ENCODE assay signal across 25 mouse cellular contexts in genomic region chr10:89525823-89526222, GRCm38 (mm10). TPM values are rescaled to one million over a fixed set of nuclear protein-coding genes. Genes with fewer than 3 reads are reported as not detected.
DNase-seq lines count a peak whose midpoint lies in the region; ATAC-seq lines count a peak whose summit lies in the region.
"Had no signal": no experiment of that assay in that cellular context is flagged by ENCODE, and none has a peak within 500 bp of the region (broad histone marks: within the 10 kb centered on the region; RNA-seq: fewer than 3 reads in every experiment).

No protein-coding gene starts in this region.

- peak; percentile 14 for DNase-seq in heart, adult 11 months
- no peak for DNase-seq in heart, adult 8-10 months (ENCODE audit: low spot score)
- DNase-seq in midbrain, embryonic 11.5 days (ENCODE audit: low spot score, missing footprints): no peak
- no peak for DNase-seq in midbrain, embryonic 10.5 days (ENCODE audit: low spot score)
- DNase-seq in midbrain, embryonic 14.5 days: no peak
- DNase-seq in Muller cell, postnatal 12 days (ENCODE audit: inconsistent ontology term): peak; percentile 46
- no peak for DNase-seq in layer of hippocampus, adult 8-10 months (ENCODE audit: low spot score in 2 of 2)
- DNase-seq: adrenal gland, adult 2 months; adrenal gland, adult 8-10 months; adrenal gland, postnatal 10 days; adrenal gland, postnatal 14 days; adrenal gland, postnatal 25 days; adrenal gland, postnatal 36 days; B cell, adult 2 months; cerebellum, adult 11 months; cerebellum, adult 11-12 months; cerebellum, adult 18-20 months had no signal

- WGBS in midbrain, embryonic 11.5 days: 14% methylated on average over 2 of the region's 2 CpGs
- WGBS in midbrain, embryonic 10.5 days: 36% methylated on average over 2 of the region's 2 CpGs
- WGBS in midbrain, embryonic 12.5 days: 12% methylated on average over 2 of the region's 2 CpGs
- WGBS in midbrain, embryonic 14.5 days: 20% methylated on average over 2 of the region's 2 CpGs

- no peak overlapping the region for H3K9ac ChIP-seq in midbrain, embryonic 11.5 days (ENCODE audit: low read length)
- H3K9ac ChIP-seq in midbrain, embryonic 12.5 days (replicated peaks): no peak overlapping the region
- H3K9ac ChIP-seq in midbrain, embryonic 14.5 days (replicated peaks; ENCODE audit: low read length): no peak overlapping the region

- no peaks in the 10 kb centered on the region for H3K36me3 ChIP-seq in midbrain, embryonic 11.5 days (ENCODE audit: control insufficient read depth, insufficient read depth, low read length)
- H3K36me3 ChIP-seq in midbrain, embryonic 10.5 days: no peaks in the 10 kb centered on the region
- no peaks in the 10 kb centered on the region for H3K36me3 ChIP-seq in midbrain, embryonic 12.5 days
- no peaks in the 10 kb centered on the region for H3K36me3 ChIP-seq in midbrain, embryonic 14.5 days (ENCODE audit: control insufficient read depth, insufficient read depth, low read length)
- H3K36me3 ChIP-seq: G1E had no signal

- no peaks in the 10 kb centered on the region for H3K9me3 ChIP-seq in midbrain, embryonic 11.5 days (ENCODE audit: control insufficient read depth, low read length)
- H3K9me3 ChIP-seq in midbrain, embryonic 10.5 days (replicated peaks): no peaks in the 10 kb centered on the region
- no peaks in the 10 kb centered on the region for H3K9me3 ChIP-seq in midbrain, embryonic 12.5 days
- no peaks in the 10 kb centered on the region for H3K9me3 ChIP-seq in midbrain, embryonic 14.5 days (ENCODE audit: control insufficient read depth, low read length)
- H3K9me3 ChIP-seq: G1E had no signal

- no peaks in the 10 kb centered on the region for H3K27me3 ChIP-seq in midbrain, embryonic 11.5 days (ENCODE audit: control insufficient read depth, insufficient read depth, low read length)
- H3K27me3 ChIP-seq in midbrain, embryonic 10.5 days (ENCODE audit: low read depth, poor library complexity, severe bottlenecking): no peaks in the 10 kb centered on the region
- no peaks in the 10 kb centered on the region for H3K27me3 ChIP-seq in midbrain, embryonic 12.5 days
- no peaks in the 10 kb centered on the region for H3K27me3 ChIP-seq in midbrain, embryonic 14.5 days (ENCODE audit: control insufficient read depth, insufficient read depth, low read length)
- H3K27me3 ChIP-seq: CH12.LX, Patski had no signal

- peak; percentile 80 for ATAC-seq in midbrain, embryonic 11.5 days (ENCODE audit: low FRiP score)
- ATAC-seq in midbrain, embryonic 12.5 days (ENCODE audit: low FRiP score, low read depth): peak; percentile 58
- no peak; the same call in 1 of the 2 replicates for ATAC-seq in midbrain, embryonic 14.5 days (ENCODE audit: low FRiP score, low TSS enrichment)
- ATAC-seq: activated CD4-positive, CD25-positive, alpha-beta regulatory T cell, adult 4 months; CD4-positive, CD25-positive, alpha-beta regulatory T cell, adult 4 months; Patski had no signal

- H3K4me3 ChIP-seq in midbrain, embryonic 11.5 days (ENCODE audit: low read depth, low read length): no peak overlapping the region
- H3K4me3 ChIP-seq in midbrain, embryonic 10.5 days: no peak overlapping the region
- no peak overlapping the region for H3K4me3 ChIP-seq in midbrain, embryonic 12.5 days
- no peak overlapping the region for H3K4me3 ChIP-seq in midbrain, embryonic 14.5 days (replicated peaks; ENCODE audit: low read depth, low read length)

- H3K27ac ChIP-seq in midbrain, embryonic 11.5 days (ENCODE audit: low read depth, low read length): no peak overlapping the region
- H3K27ac ChIP-seq in midbrain, embryonic 10.5 days (replicated peaks): no peak overlapping the region
- no peak overlapping the region for H3K27ac ChIP-seq in midbrain, embryonic 12.5 days (replicated peaks)
- H3K27ac ChIP-seq in midbrain, embryonic 14.5 days (replicated peaks; ENCODE audit: low read depth, low read length): no peak overlapping the region

- no peaks in the 10 kb centered on the region for H3K4me1 ChIP-seq in midbrain, embryonic 11.5 days (ENCODE audit: control insufficient read depth, insufficient read depth, low read length)
- H3K4me1 ChIP-seq in midbrain, embryonic 10.5 days: peaks cover 9% of the 10 kb centered on the region
- no peaks in the 10 kb centered on the region for H3K4me1 ChIP-seq in midbrain, embryonic 12.5 days
- no peaks in the 10 kb centered on the region for H3K4me1 ChIP-seq in midbrain, embryonic 14.5 days (ENCODE audit: control insufficient read depth, insufficient read depth, low read length)

- no peak overlapping the region for H3K4me2 ChIP-seq in midbrain, embryonic 11.5 days
- no peak overlapping the region for H3K4me2 ChIP-seq in midbrain, embryonic 12.5 days (replicated peaks)
- H3K4me2 ChIP-seq in midbrain, embryonic 14.5 days (ENCODE audit: low read length): no peak overlapping the region

RNA-seq across cellular contexts. Expression of gene Nr1h4, which starts 7.6 kb away (rescaled TPM):
- under 1 TPM; 0.35 to 0.50 (median 0.41) TPM for total RNA-seq in heart, adult 8-10 months (2022)
- 0.08 and 0.27 TPM in 2 replicates for polyA plus RNA-seq in midbrain, embryonic 11.5 days (2014; fragmentation: Nextera tagmentation; extraction: Ambion mirVana)
- 0.07 and 0.20 TPM in 2 replicates for polyA plus RNA-seq in midbrain, embryonic 10.5 days (2016; fragmentation: Nextera tagmentation; extraction: Ambion mirVana)
- not detected in 2 replicates for polyA plus RNA-seq in midbrain, embryonic 12.5 days (2016; fragmentation: Nextera tagmentation; extraction: Ambion mirVana)
- polyA plus RNA-seq in midbrain, embryonic 14.5 days (2014; fragmentation: Nextera tagmentation; extraction: Ambion mirVana): not detected in 2 replicates
- total RNA-seq in layer of hippocampus, adult 8-10 months (2022): under 1 TPM; 0.14 to 0.54 (median 0.21) TPM
- total RNA-seq: CH12.LX, ES-E14, G1E, MEL had no signal
- polyA plus RNA-seq: activated CD4-positive, CD25-positive, alpha-beta regulatory T cell, adult 4 months; CD4-positive, CD25-positive, alpha-beta regulatory T cell, adult 4 months; G1E had no signal

Comparison
In these comparisons a context has a peak if more than half of its experiments do, and no peak if none do; other contexts are left out.
1. DNase-seq: peak in heart, adult 11 months (single experiment) and Muller cell, postnatal 12 days (single experiment); none in heart, adult 8-10 months (single experiment), midbrain, embryonic 11.5 days (single experiment), midbrain, embryonic 10.5 days (single experiment), midbrain, embryonic 14.5 days (single experiment) and layer of hippocampus, adult 8-10 months (0 of 2).